ENCODE assay signal across 9 mouse cellular contexts in the genomic region with DNA sequence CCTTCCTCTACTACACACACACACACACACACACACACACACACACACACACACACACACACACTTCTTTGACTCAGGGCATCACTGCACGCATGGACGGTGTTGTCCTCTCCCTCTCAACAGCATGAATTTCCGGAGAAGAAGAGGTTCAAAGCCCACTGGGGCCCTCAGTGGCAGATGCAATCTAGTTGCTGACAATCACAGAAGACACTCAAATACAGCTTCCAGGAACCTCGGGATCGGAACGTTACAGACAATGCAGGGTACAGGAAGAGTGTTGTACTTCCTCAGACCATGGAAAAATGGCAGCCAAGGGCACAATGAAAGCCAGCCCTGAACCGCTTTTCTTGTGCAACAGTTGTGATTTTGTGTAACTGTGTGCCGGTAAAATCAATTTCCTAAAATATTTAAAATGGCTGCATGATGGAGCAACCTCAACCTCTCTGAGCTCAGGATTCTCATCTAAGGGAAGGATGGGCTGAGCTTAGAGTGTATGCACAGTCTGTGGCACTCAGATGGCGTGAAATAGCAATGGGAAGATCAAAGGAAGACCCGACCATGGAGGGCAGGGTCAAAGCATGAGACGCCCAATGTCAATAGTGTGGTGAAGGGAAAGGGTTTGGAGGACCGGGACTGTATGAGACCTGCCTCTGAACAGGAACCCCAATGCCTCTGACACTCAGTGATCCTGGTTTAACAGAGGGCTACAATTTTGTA. TPM values are rescaled to one million over a fixed set of nuclear protein-coding genes. Genes with fewer than 3 reads are reported as not detected.
DNase-seq lines count a peak whose midpoint lies in the region; ATAC-seq and TF ChIP-seq lines count a peak whose summit lies in the region.
"Had no signal": no experiment of that assay in that cellular context is flagged by ENCODE, and none has a peak within 500 bp of the region (broad histone marks: within the 10 kb centered on the region; RNA-seq: fewer than 3 reads in every experiment).

No protein-coding gene starts in this region.

- H3K4me2 ChIP-seq in forebrain, postnatal 0 days (ENCODE audit: low read depth) = peak overlapping the region; percentile 37
- peak overlapping the region; percentile 42 for H3K4me2 ChIP-seq in limb, embryonic 12.5 days
- peak overlapping the region; percentile 9; the same call in 1 of the 2 replicates for H3K4me2 ChIP-seq in midbrain, postnatal 0 days (ENCODE audit: low read depth, low read length, poor library complexity, severe bottlenecking)

- H3K9me3 ChIP-seq in forebrain, postnatal 0 days (ENCODE audit: low read length) = no peaks in the 10 kb centered on the region
- H3K9me3 ChIP-seq in limb, embryonic 12.5 days = no peaks in the 10 kb centered on the region
- H3K9me3 ChIP-seq in midbrain, postnatal 0 days (ENCODE audit: low read length) = no peaks in the 10 kb centered on the region
- H3K9me3 ChIP-seq: G1E had no signal

- no peak for TF ChIP-seq CTCF in kidney, adult 2 months (conservative IDR thresholded peaks at IDR 0.05; ENCODE audit: insufficient read depth, insufficient read length, low read depth, low read length)
- no peak for TF ChIP-seq CTCF in forebrain, postnatal 0 days (IDR thresholded peaks at IDR 0.05; ENCODE audit: low read depth)
- TF ChIP-seq CTCF in midbrain, postnatal 0 days (IDR thresholded peaks at IDR 0.05) = no peak

- 51% methylated on average over 12 of the region's 12 CpGs for WGBS in kidney, adult 2 months
- 65% methylated on average over 12 of the region's 12 CpGs for WGBS in forebrain, postnatal 0 days
- WGBS in limb, embryonic 12.5 days = 73% methylated on average over 12 of the region's 12 CpGs
- WGBS in midbrain, postnatal 0 days = 64% methylated on average over 12 of the region's 12 CpGs

- H3K27ac ChIP-seq in kidney, adult 2 months (ENCODE audit: insufficient read depth, low read depth, low read length) = peak overlapping the region; percentile 83
- peak overlapping the region; percentile 69 for H3K27ac ChIP-seq in forebrain, postnatal 0 days (ENCODE audit: low read depth, low read length)
- H3K27ac ChIP-seq in limb, embryonic 12.5 days = peak overlapping the region; percentile 62
- H3K27ac ChIP-seq in midbrain, postnatal 0 days (ENCODE audit: low read depth, low read length) = peak overlapping the region; percentile 58; the same call in 1 of the 2 replicates

- peak; percentile 46 for DNase-seq in kidney, adult 2 months
- DNase-seq in kidney, adult 9 months = no peak
- DNase-seq in forebrain, postnatal 0 days = no peak
- no peak for DNase-seq in midbrain, postnatal 0 days (ENCODE audit: low spot score)
- no peak for DNase-seq in right cerebral cortex, postnatal 36 days (ENCODE audit: low spot score in 2 of 2)
- DNase-seq in adrenal gland, postnatal 10 days = no peak
- no peak for DNase-seq in frontal cortex, postnatal 10 days (ENCODE audit: low spot score in 2 of 2)

- no peak overlapping the region for H3K9ac ChIP-seq in forebrain, postnatal 0 days
- H3K9ac ChIP-seq in limb, embryonic 12.5 days (replicated peaks) = no peak overlapping the region
- H3K9ac ChIP-seq in midbrain, postnatal 0 days (replicated peaks; ENCODE audit: low read length, poor library complexity, severe bottlenecking) = no peak overlapping the region

- TF ChIP-seq POLR2A in kidney, adult 2 months (IDR thresholded peaks at IDR 0.05; ENCODE audit: low read depth, low read length) = no peak

- no peak overlapping the region for H3K4me3 ChIP-seq in kidney, adult 2 months (ENCODE audit: insufficient read depth, low read depth, low read length)
- H3K4me3 ChIP-seq in forebrain, postnatal 0 days (ENCODE audit: low read depth, low read length) = no peak overlapping the region
- H3K4me3 ChIP-seq in limb, embryonic 12.5 days (replicated peaks) = 0 out of 2 replicates have a peak overlapping the region, but pooled peaks have one; percentile 6
- H3K4me3 ChIP-seq in midbrain, postnatal 0 days (ENCODE audit: low read depth, low read length) = no peak overlapping the region

- ATAC-seq in forebrain, postnatal 0 days = no peak; the same call in 1 of the 2 replicates
- ATAC-seq in limb, embryonic 12.5 days (ENCODE audit: insufficient number of reproducible peaks, insufficient read depth, low FRiP score, low TSS enrichment, low read depth) = no peak
- ATAC-seq in midbrain, postnatal 0 days (ENCODE audit: low FRiP score) = no peak

- H3K27me3 ChIP-seq in kidney, adult 2 months (replicated peaks; ENCODE audit: control insufficient read depth, insufficient read depth, low read length) = no peaks in the 10 kb centered on the region
- no peaks in the 10 kb centered on the region for H3K27me3 ChIP-seq in forebrain, postnatal 0 days (ENCODE audit: insufficient read depth, low read length)
- no peaks in the 10 kb centered on the region for H3K27me3 ChIP-seq in limb, embryonic 12.5 days
- no peaks in the 10 kb centered on the region for H3K27me3 ChIP-seq in midbrain, postnatal 0 days (ENCODE audit: insufficient read depth, low read length)

- peaks cover 30% of the 10 kb centered on the region; the same call in 1 of the 2 replicates for H3K4me1 ChIP-seq in kidney, adult 2 months (ENCODE audit: control insufficient read depth, insufficient read depth, low read length)
- H3K4me1 ChIP-seq in forebrain, postnatal 0 days (ENCODE audit: insufficient read depth) = peaks cover 20% of the 10 kb centered on the region
- peaks cover 32% of the 10 kb centered on the region for H3K4me1 ChIP-seq in limb, embryonic 12.5 days (replicated peaks)
- peaks cover 8% of the 10 kb centered on the region; the same call in 1 of the 2 replicates for H3K4me1 ChIP-seq in midbrain, postnatal 0 days (ENCODE audit: insufficient read depth, low read length)

- no peaks in the 10 kb centered on the region for H3K36me3 ChIP-seq in kidney, adult 2 months (ENCODE audit: control insufficient read depth, insufficient read depth, low read length)
- no peaks in the 10 kb centered on the region for H3K36me3 ChIP-seq in forebrain, postnatal 0 days (ENCODE audit: insufficient read depth)
- no peaks in the 10 kb centered on the region for H3K36me3 ChIP-seq in limb, embryonic 12.5 days
- H3K36me3 ChIP-seq in midbrain, postnatal 0 days (ENCODE audit: insufficient read depth, low read length) = no peaks in the 10 kb centered on the region
- H3K36me3 ChIP-seq: G1E had no signal

RNA-seq across cellular contexts. Expression of gene Klf7, which starts 33.3 kb away (rescaled TPM):
- polyA plus RNA-seq in kidney, adult 2 months (2012; rRNA removed) = 6.9 and 7.2 TPM in 2 replicates
- 51.4 and 61.5 TPM in 2 replicates for total RNA-seq in forebrain, postnatal 0 days (2014; rRNA removed)
- 98.1 and 154 TPM in 2 replicates for polyA plus RNA-seq in forebrain, postnatal 0 days (2015; fragmentation: Nextera tagmentation; extraction: Ambion mirVana)
- 13.7 and 13.9 TPM in 2 replicates for polyA plus RNA-seq in limb, embryonic 12.5 days (2016; fragmentation: Nextera tagmentation; extraction: Ambion mirVana)
- total RNA-seq in midbrain, postnatal 0 days (2014; rRNA removed) = 59.9 and 71.8 TPM in 2 replicates
- polyA plus RNA-seq in midbrain, postnatal 0 days (2015; fragmentation: Nextera tagmentation; extraction: Ambion mirVana) = 117 and 138 TPM in 2 replicates
- total RNA-seq in adrenal gland, postnatal 10 days (2021) = 10 to 100 TPM; 15.9 to 21.8 TPM
- polyA plus RNA-seq: G1E had no signal
